Mouse (Mus musculus) heart, adult 2 months (tissue): ENCODE results near the gene Fam219b.

Source experiments
- CTCF ChIP-seq: fragments of 200-600 bp; IDR thresholded peaks from 2 replicates; pipeline ENCODE4 v1.8.1; 2022; ENCODE audit warnings: antibody characterized with exemption, mild to moderate bottlenecking, moderate library complexity
- POLR2A ChIP-seq: fragments of 200-500 bp; IDR thresholded peaks from 2 replicates; pipeline ENCODE4 v1.6.1; 2011; ENCODE audit warnings: mild to moderate bottlenecking, low read depth, low read length, control low read depth; ENCODE audit not compliant: insufficient read depth

DNA sequence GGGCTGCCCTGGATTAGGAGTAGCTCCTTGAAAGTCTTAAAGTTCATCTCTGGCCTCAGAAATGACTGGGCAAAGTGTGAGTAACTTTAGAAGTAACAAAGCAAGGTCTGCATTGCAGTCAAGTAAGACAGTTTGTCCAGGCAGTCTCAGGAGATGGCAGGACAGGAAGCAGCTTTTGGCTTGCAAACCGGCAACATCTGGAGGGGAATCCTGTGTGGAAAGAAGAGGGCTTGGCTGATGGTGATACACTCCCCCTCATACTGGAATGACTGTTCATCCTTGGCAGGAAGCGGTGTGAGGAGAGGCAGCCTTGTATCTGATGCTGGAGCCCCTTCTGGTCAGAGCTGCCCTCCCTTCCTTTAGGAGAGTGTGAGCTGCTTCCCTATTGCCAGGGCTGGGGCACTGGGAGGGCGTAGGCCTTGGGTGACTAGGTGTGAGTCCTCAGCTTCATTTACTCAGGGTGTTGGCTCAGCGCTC, 25.6 kb downstream of the Fam219b start:
- TF ChIP-seq CTCF (no peak), POLR2A (peak; percentile 34; the same call in 1 of the 2 replicates)
